Mouse (Mus musculus): Measurements from ENCODE around the gene Sh3rf3. TPM values are rescaled to one million over a fixed set of nuclear protein-coding genes. Genes with fewer than 3 reads are reported as not detected.
"Not testable (repeated sequence)": the region's sequence is repeated elsewhere in the genome, so short reads cannot be mapped to it uniquely, and the experiment has no call there.

Sh3rf3 gene
- polyA plus RNA-seq, 2 experiments, result not detected

DNA sequence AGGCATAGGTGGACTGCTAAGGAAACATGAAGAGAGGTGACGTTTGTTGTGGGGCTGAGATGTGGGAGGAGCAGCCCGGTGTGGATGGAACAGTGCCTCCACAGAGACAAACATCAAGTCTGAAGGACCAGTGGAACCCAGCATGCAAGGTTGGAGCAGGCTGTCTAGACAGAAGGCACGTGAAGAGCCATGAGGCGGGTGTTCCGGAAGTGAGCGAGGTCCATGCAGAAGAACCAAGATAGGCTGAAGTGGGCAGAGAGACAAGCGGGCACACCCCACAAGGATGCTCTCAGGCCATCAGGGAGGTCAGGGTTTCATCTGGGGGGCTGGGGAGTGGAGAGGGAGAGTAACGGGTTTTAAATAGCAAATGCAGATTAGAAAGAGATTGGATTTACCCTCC, 278.4 kb downstream of the Sh3rf3 start:
- no peak overlapping the region for H3K4me3 ChIP-seq (ENCODE audit: insufficient read depth in 1 of 2, low read depth in 2 of 2, low read length in 2 of 2)
- H3K4me2 ChIP-seq (ENCODE audit: low read depth), result no peak overlapping the region
- ATAC-seq (ENCODE audit: insufficient read depth) (no peak), DNase-seq (ENCODE audit: low read depth in 3 of 3, low spot score in 3 of 3) (no peak)
- H3K9me3 ChIP-seq (ENCODE audit: control insufficient read depth, low read length), result no peaks in the 10 kb centered on the region
- H3K9ac ChIP-seq (replicated peaks), result no peak overlapping the region
- WGBS (ENCODE audit: insufficient replicate concordance), result 61% methylated on average over 8 of the region's 8 CpGs
- H3K27ac ChIP-seq, result no peak overlapping the region
- H3K4me1 ChIP-seq (replicated peaks; ENCODE audit: control insufficient read depth in 2 of 2, insufficient read depth in 2 of 2, low read length in 1 of 2), result no peaks in the 10 kb centered on the region
- TF ChIP-seq EP300 (IDR thresholded peaks at IDR 0.05; ENCODE audit: low read depth) (no peak), CTCF (IDR thresholded peaks at IDR 0.05; ENCODE audit: low read depth) (no peak)
- H3K27me3 ChIP-seq (ENCODE audit: control insufficient read depth, insufficient read depth, low read length), result no peaks in the 10 kb centered on the region
- no peaks in the 10 kb centered on the region for H3K36me3 ChIP-seq (replicated peaks; ENCODE audit: control insufficient read depth, insufficient read depth, low read depth)

DNA sequence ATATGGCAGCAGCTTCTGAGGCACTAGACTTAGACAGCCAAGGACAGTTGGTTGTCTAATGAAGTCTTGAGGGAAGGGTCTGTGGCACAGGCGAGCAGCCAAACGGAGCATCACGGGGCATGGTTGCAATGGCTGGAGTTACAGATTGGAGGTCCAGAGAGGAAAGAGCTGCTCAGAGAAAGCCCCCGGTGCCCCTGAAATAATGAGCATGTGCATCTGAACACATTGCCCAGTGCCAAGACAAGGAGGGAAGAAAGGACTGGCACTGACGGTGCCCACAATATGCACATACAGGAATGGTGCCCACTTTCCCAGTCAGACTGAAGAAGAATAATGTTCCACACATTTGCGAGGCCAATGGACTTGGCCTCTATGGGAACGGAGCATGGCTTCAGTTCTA, 278.8 kb downstream of the Sh3rf3 start:
- no peaks in the 10 kb centered on the region for H3K36me3 ChIP-seq (replicated peaks; ENCODE audit: control insufficient read depth, insufficient read depth, low read depth)
- no peak for ATAC-seq (ENCODE audit: insufficient read depth)
- TF ChIP-seq EP300 (IDR thresholded peaks at IDR 0.05; ENCODE audit: low read depth), result no peak
- no peak for TF ChIP-seq CTCF (IDR thresholded peaks at IDR 0.05; ENCODE audit: low read depth)
- no peak overlapping the region for H3K4me2 ChIP-seq (ENCODE audit: low read depth)
- 74% methylated on average over 7 of the region's 7 CpGs for WGBS (ENCODE audit: insufficient replicate concordance)
- no peak overlapping the region for H3K9ac ChIP-seq (replicated peaks)
- no peak for DNase-seq (ENCODE audit: low read depth in 3 of 3, low spot score in 3 of 3)
- H3K27ac ChIP-seq, result no peak overlapping the region
- no peaks in the 10 kb centered on the region for H3K27me3 ChIP-seq (ENCODE audit: control insufficient read depth, insufficient read depth, low read length)
- no peak overlapping the region for H3K4me3 ChIP-seq (ENCODE audit: insufficient read depth in 1 of 2, low read depth in 2 of 2, low read length in 2 of 2)
- H3K9me3 ChIP-seq (ENCODE audit: control insufficient read depth, low read length), result no peaks in the 10 kb centered on the region
- no peaks in the 10 kb centered on the region for H3K4me1 ChIP-seq (replicated peaks; ENCODE audit: control insufficient read depth in 2 of 2, insufficient read depth in 2 of 2, low read length in 1 of 2)

DNA sequence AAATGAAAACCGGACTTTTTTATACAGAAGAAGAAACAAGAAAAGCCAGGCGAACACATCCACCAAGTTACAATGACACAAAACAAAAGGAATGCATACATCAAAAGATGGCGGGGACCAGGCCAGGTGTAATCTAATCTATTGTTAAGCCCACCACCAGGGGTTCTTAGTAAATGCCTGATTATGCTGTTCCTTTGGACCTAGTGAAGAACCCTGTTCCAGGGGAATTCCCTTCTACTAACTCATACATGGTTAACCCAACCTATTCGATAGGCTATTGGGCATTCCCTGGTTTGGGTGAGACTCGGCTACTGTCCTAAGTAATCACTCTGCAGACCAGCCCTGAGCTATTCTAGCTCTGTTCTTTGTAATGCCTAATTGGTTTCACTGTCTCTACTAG, 289.9 kb downstream of the Sh3rf3 start:
- H3K36me3 ChIP-seq (replicated peaks; ENCODE audit: control insufficient read depth, insufficient read depth, low read depth); H3K27ac ChIP-seq; H3K4me1 ChIP-seq (replicated peaks; ENCODE audit: control insufficient read depth in 2 of 2, insufficient read depth in 2 of 2, low read length in 1 of 2); H3K27me3 ChIP-seq (ENCODE audit: control insufficient read depth, insufficient read depth, low read length); H3K4me3 ChIP-seq (ENCODE audit: insufficient read depth in 1 of 2, low read depth in 2 of 2, low read length in 2 of 2); H3K9ac ChIP-seq (replicated peaks); ATAC-seq (ENCODE audit: insufficient read depth); H3K9me3 ChIP-seq (ENCODE audit: control insufficient read depth, low read length); H3K4me2 ChIP-seq (ENCODE audit: low read depth); DNase-seq (ENCODE audit: low read depth in 3 of 3, low spot score in 3 of 3): not testable (repeated sequence)
- 63% methylated on average over 5 of the region's 5 CpGs for WGBS (ENCODE audit: insufficient replicate concordance)

GRCm38 (mm10) chr10:59104683-59105082, 291.5 kb downstream of the Sh3rf3 start:
- no peak overlapping the region for H3K9ac ChIP-seq (replicated peaks)
- H3K4me3 ChIP-seq (ENCODE audit: insufficient read depth in 1 of 2, low read depth in 2 of 2, low read length in 2 of 2), result no peak overlapping the region
- DNase-seq (ENCODE audit: low read depth in 3 of 3, low spot score in 3 of 3) (no peak), ATAC-seq (ENCODE audit: insufficient read depth) (no peak)
- H3K4me2 ChIP-seq (ENCODE audit: low read depth), result no peak overlapping the region
- H3K36me3 ChIP-seq (replicated peaks; ENCODE audit: control insufficient read depth, insufficient read depth, low read depth), result no peaks in the 10 kb centered on the region
- H3K27me3 ChIP-seq (ENCODE audit: control insufficient read depth, insufficient read depth, low read length), result no peaks in the 10 kb centered on the region
- WGBS (ENCODE audit: insufficient replicate concordance), result 65% methylated on average over 5 of the region's 5 CpGs
- TF ChIP-seq EP300 (IDR thresholded peaks at IDR 0.05; ENCODE audit: low read depth) (no peak), CTCF (IDR thresholded peaks at IDR 0.05; ENCODE audit: low read depth) (no peak)
- no peaks in the 10 kb centered on the region for H3K4me1 ChIP-seq (replicated peaks; ENCODE audit: control insufficient read depth in 2 of 2, insufficient read depth in 2 of 2, low read length in 1 of 2)
- H3K27ac ChIP-seq, result no peak overlapping the region
- H3K9me3 ChIP-seq (ENCODE audit: control insufficient read depth, low read length), result no peaks in the 10 kb centered on the region

DNA sequence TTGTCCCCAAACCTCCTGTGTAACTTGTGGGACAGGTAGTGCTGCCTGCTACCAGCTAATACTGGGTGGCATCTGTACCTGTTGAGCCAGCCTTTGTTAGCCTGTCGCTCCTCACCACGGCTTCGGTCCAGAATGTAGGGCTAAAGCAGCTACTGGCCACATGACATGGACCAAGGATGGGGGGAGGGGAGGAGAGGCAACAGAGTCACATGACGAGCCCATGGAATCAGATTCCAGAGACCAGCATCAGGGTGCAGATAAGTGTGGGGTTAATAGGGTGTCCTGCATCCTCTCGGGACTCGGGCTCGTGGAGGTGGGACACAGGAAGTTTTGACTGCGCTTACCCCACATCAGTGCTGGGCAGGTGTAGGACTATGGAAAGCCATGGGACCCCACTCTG, 292.7 kb downstream of the Sh3rf3 start:
- no peak overlapping the region for H3K4me3 ChIP-seq (ENCODE audit: insufficient read depth in 1 of 2, low read depth in 2 of 2, low read length in 2 of 2)
- ATAC-seq (ENCODE audit: insufficient read depth) (no peak), DNase-seq (ENCODE audit: low read depth in 3 of 3, low spot score in 3 of 3) (no peak)
- H3K9ac ChIP-seq (replicated peaks), result no peak overlapping the region
- no peaks in the 10 kb centered on the region for H3K4me1 ChIP-seq (replicated peaks; ENCODE audit: control insufficient read depth in 2 of 2, insufficient read depth in 2 of 2, low read length in 1 of 2)
- no peak overlapping the region for H3K27ac ChIP-seq
- H3K36me3 ChIP-seq (replicated peaks; ENCODE audit: control insufficient read depth, insufficient read depth, low read depth), result no peaks in the 10 kb centered on the region
- H3K27me3 ChIP-seq (ENCODE audit: control insufficient read depth, insufficient read depth, low read length), result no peaks in the 10 kb centered on the region
- no peak for TF ChIP-seq EP300 (IDR thresholded peaks at IDR 0.05; ENCODE audit: low read depth)
- H3K4me2 ChIP-seq (ENCODE audit: low read depth), result no peak overlapping the region
- 55% methylated on average over 8 of the region's 8 CpGs for WGBS (ENCODE audit: insufficient replicate concordance)
- no peaks in the 10 kb centered on the region for H3K9me3 ChIP-seq (ENCODE audit: control insufficient read depth, low read length)

DNA sequence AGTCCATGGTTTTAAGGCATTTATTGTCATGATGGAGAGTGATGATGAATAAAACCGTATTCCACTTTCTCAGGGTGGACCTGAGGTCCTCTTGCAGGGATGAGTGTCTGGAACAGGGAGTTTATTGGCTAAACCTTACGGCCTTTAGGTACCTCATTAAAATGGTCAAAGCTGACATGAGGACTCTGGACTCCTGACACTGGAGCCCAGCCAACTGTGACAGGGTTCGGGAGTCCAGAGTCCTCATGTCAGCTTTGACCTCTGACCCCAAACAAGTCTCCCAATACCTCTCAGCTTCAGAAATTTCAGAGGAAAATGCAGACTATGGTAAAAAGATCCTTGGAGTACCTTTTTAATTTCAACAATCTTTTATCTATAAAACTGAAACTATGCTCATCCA, 293.5 kb downstream of the Sh3rf3 start:
- ATAC-seq (ENCODE audit: insufficient read depth), result no peak
- WGBS (ENCODE audit: insufficient replicate concordance), result 57% methylated on average over 3 of the region's 3 CpGs

More for the DNA sequence above, 293.5 kb downstream of the Sh3rf3 start:
- H3K9ac ChIP-seq (replicated peaks), result no peak overlapping the region
- no peak for TF ChIP-seq CTCF (IDR thresholded peaks at IDR 0.05; ENCODE audit: low read depth)
- TF ChIP-seq EP300 (IDR thresholded peaks at IDR 0.05; ENCODE audit: low read depth), result no peak
- no peaks in the 10 kb centered on the region for H3K4me1 ChIP-seq (replicated peaks; ENCODE audit: control insufficient read depth in 2 of 2, insufficient read depth in 2 of 2, low read length in 1 of 2)
- no peak overlapping the region for H3K4me3 ChIP-seq (ENCODE audit: insufficient read depth in 1 of 2, low read depth in 2 of 2, low read length in 2 of 2)
- no peak overlapping the region for H3K4me2 ChIP-seq (ENCODE audit: low read depth)
- no peaks in the 10 kb centered on the region for H3K36me3 ChIP-seq (replicated peaks; ENCODE audit: control insufficient read depth, insufficient read depth, low read depth)
- no peaks in the 10 kb centered on the region for H3K27me3 ChIP-seq (ENCODE audit: control insufficient read depth, insufficient read depth, low read length)
- no peak overlapping the region for H3K27ac ChIP-seq
- H3K9me3 ChIP-seq (ENCODE audit: control insufficient read depth, low read length), result no peaks in the 10 kb centered on the region
- DNase-seq (ENCODE audit: low read depth in 3 of 3, low spot score in 3 of 3), result no peak

All from liver, embryonic 14.5 days (tissue).